8 mouse cellular contexts compared by ENCODE assay signal in genomic region chr11:75486192-75486591, GRCm38 (mm10). TPM values are rescaled to one million over a fixed set of nuclear protein-coding genes. Genes with fewer than 3 reads are reported as not detected.
A peak's percentile ranks its signal among the peaks of the same experiment; 100 is the strongest.
DNase-seq lines count a peak whose midpoint lies in the region; ATAC-seq and TF ChIP-seq lines count a peak whose summit lies in the region.

No protein-coding gene starts in this region.

- H3K36me3 ChIP-seq in kidney, embryonic 14.5 days (ENCODE audit: control insufficient read depth, insufficient read depth, low read length) = peaks cover 26% of the 10 kb centered on the region
- peaks cover 18% of the 10 kb centered on the region for H3K36me3 ChIP-seq in intestine, postnatal 0 days (ENCODE audit: control insufficient read depth, insufficient read depth)
- H3K36me3 ChIP-seq in midbrain, postnatal 0 days (ENCODE audit: insufficient read depth, low read length) = peaks cover 19% of the 10 kb centered on the region

- no peak for TF ChIP-seq CTCF in intestine, postnatal 0 days (IDR thresholded peaks at IDR 0.05; ENCODE audit: low read depth)
- TF ChIP-seq CTCF in midbrain, postnatal 0 days (IDR thresholded peaks at IDR 0.05) = no peak

- no peak for DNase-seq in kidney, adult 8-10 months
- DNase-seq in midbrain, postnatal 0 days (ENCODE audit: low spot score) = no peak
- no peak for DNase-seq in embryo, embryonic 10 days (ENCODE audit: low spot score)
- no peak for DNase-seq in embryo, embryonic 11 days
- no peak for DNase-seq in adrenal gland, postnatal 25 days

- peaks cover 8% of the 10 kb centered on the region; the same call in 1 of the 2 replicates for H3K4me1 ChIP-seq in kidney, embryonic 14.5 days (ENCODE audit: control insufficient read depth, insufficient read depth, low read length)
- no peaks in the 10 kb centered on the region for H3K4me1 ChIP-seq in intestine, postnatal 0 days (replicated peaks; ENCODE audit: control insufficient read depth, insufficient read depth, low read length)
- H3K4me1 ChIP-seq in midbrain, postnatal 0 days (ENCODE audit: insufficient read depth, low read length) = peaks cover 8% of the 10 kb centered on the region; the same call in 1 of the 2 replicates

- no peak overlapping the region for H3K27ac ChIP-seq in kidney, embryonic 14.5 days (ENCODE audit: low read depth, low read length)
- no peak overlapping the region for H3K27ac ChIP-seq in intestine, postnatal 0 days (ENCODE audit: low read depth, low read length)
- H3K27ac ChIP-seq in midbrain, postnatal 0 days (ENCODE audit: low read depth, low read length) = no peak overlapping the region; the same call in 1 of the 2 replicates

- H3K9me3 ChIP-seq in kidney, embryonic 14.5 days (ENCODE audit: control insufficient read depth, low read length) = no peaks in the 10 kb centered on the region
- H3K9me3 ChIP-seq in intestine, postnatal 0 days (ENCODE audit: control insufficient read depth) = no peaks in the 10 kb centered on the region
- H3K9me3 ChIP-seq in midbrain, postnatal 0 days (ENCODE audit: low read length) = no peaks in the 10 kb centered on the region

- WGBS in kidney, embryonic 14.5 days = 18% methylated on average over 3 of the region's 3 CpGs
- 17% methylated on average over 3 of the region's 3 CpGs for WGBS in intestine, postnatal 0 days
- 26% methylated on average over 3 of the region's 3 CpGs for WGBS in midbrain, postnatal 0 days

- no peaks in the 10 kb centered on the region for H3K27me3 ChIP-seq in kidney, embryonic 14.5 days (ENCODE audit: control insufficient read depth, insufficient read depth, low read length)
- no peaks in the 10 kb centered on the region for H3K27me3 ChIP-seq in intestine, postnatal 0 days (replicated peaks; ENCODE audit: control insufficient read depth, insufficient read depth, low read length)
- H3K27me3 ChIP-seq in midbrain, postnatal 0 days (ENCODE audit: insufficient read depth, low read length) = no peaks in the 10 kb centered on the region

- ATAC-seq in kidney, embryonic 14.5 days (ENCODE audit: low FRiP score, low TSS enrichment) = peak; percentile 4; the same call in 1 of the 2 replicates
- peak; percentile 26 for ATAC-seq in erythroid progenitor cell, adult 5-6 weeks (replicated peaks; ENCODE audit: low FRiP score, poor library complexity, severe bottlenecking)
- ATAC-seq in intestine, postnatal 0 days = peak; percentile 11
- ATAC-seq in midbrain, postnatal 0 days (ENCODE audit: low FRiP score) = peak; percentile 41; the same call in 1 of the 2 replicates

- peak overlapping the region; percentile 100 for H3K4me3 ChIP-seq in kidney, embryonic 14.5 days (ENCODE audit: low read length)
- no peak overlapping the region for H3K4me3 ChIP-seq in intestine, postnatal 0 days (ENCODE audit: low read depth, low read length)
- H3K4me3 ChIP-seq in midbrain, postnatal 0 days (ENCODE audit: low read depth, low read length) = peak overlapping the region; percentile 99; the same call in 1 of the 2 replicates

- H3K4me2 ChIP-seq in kidney, embryonic 14.5 days (replicated peaks; ENCODE audit: low read depth, low read length) = peak overlapping the region; percentile 33
- H3K4me2 ChIP-seq in intestine, postnatal 0 days (replicated peaks; ENCODE audit: low read depth) = peak overlapping the region; percentile 50; the same call in 1 of the 2 replicates
- H3K4me2 ChIP-seq in midbrain, postnatal 0 days (ENCODE audit: low read depth, low read length, poor library complexity, severe bottlenecking) = peak overlapping the region; percentile 36

- H3K9ac ChIP-seq in kidney, embryonic 14.5 days (ENCODE audit: low read depth, low read length) = no peak overlapping the region
- no peak overlapping the region for H3K9ac ChIP-seq in intestine, postnatal 0 days (ENCODE audit: low read depth, low read length)
- no peak overlapping the region for H3K9ac ChIP-seq in midbrain, postnatal 0 days (replicated peaks; ENCODE audit: low read length, poor library complexity, severe bottlenecking)

RNA-seq across cellular contexts. Expression of gene Prpf8, which starts 0.4 kb away (rescaled TPM):
- polyA plus RNA-seq in kidney, embryonic 14.5 days (2014; fragmentation: Nextera tagmentation; extraction: Ambion mirVana) = 56.4 and 103 TPM in 2 replicates
- 69.6 and 70.0 TPM in 2 replicates for total RNA-seq in erythroid progenitor cell, adult 5-6 weeks (2015; ENCODE audit: low replicate concordance)
- total RNA-seq in erythroid progenitor cell, adult 5-6 weeks (2017; ENCODE audit: low replicate concordance) = 53.6 and 56.5 TPM in 2 replicates
- polyA plus RNA-seq in intestine, postnatal 0 days (2015; fragmentation: Nextera tagmentation; extraction: Ambion mirVana) = 15.4 and 15.5 TPM in 2 replicates
- total RNA-seq in midbrain, postnatal 0 days (2014; rRNA removed) = 121 and 129 TPM in 2 replicates
- 25.7 and 27.6 TPM in 2 replicates for polyA plus RNA-seq in midbrain, postnatal 0 days (2015; fragmentation: Nextera tagmentation; extraction: Ambion mirVana)
- total RNA-seq in adrenal gland, postnatal 25 days (2021) = 147 and 166 TPM in 2 replicates

RNA-seq across cellular contexts. Expression of gene Rilp, which starts 23.7 kb away (rescaled TPM):
- 0.51 and 0.97 TPM in 2 replicates for polyA plus RNA-seq in kidney, embryonic 14.5 days (2014; fragmentation: Nextera tagmentation; extraction: Ambion mirVana)
- not detected in 2 replicates for total RNA-seq in erythroid progenitor cell, adult 5-6 weeks (2015; ENCODE audit: low replicate concordance)
- total RNA-seq in erythroid progenitor cell, adult 5-6 weeks (2017; ENCODE audit: low replicate concordance) = 0.26 and 1.3 TPM in 2 replicates
- polyA plus RNA-seq in intestine, postnatal 0 days (2015; fragmentation: Nextera tagmentation; extraction: Ambion mirVana) = 6.8 and 6.9 TPM in 2 replicates
- 5.7 and 7.0 TPM in 2 replicates for total RNA-seq in midbrain, postnatal 0 days (2014; rRNA removed)
- polyA plus RNA-seq in midbrain, postnatal 0 days (2015; fragmentation: Nextera tagmentation; extraction: Ambion mirVana) = 6.9 and 7.5 TPM in 2 replicates
- 12.7 and 14.6 TPM in 2 replicates for total RNA-seq in adrenal gland, postnatal 25 days (2021)

RNA-seq across cellular contexts. Expression of gene Tlcd2, which starts 24.7 kb away (rescaled TPM):
- 20.7 and 21.0 TPM in 2 replicates for polyA plus RNA-seq in kidney, embryonic 14.5 days (2014; fragmentation: Nextera tagmentation; extraction: Ambion mirVana)
- 1.8 and 6.7 TPM in 2 replicates for total RNA-seq in erythroid progenitor cell, adult 5-6 weeks (2015; ENCODE audit: low replicate concordance)
- 1.0 and 17.8 TPM in 2 replicates for total RNA-seq in erythroid progenitor cell, adult 5-6 weeks (2017; ENCODE audit: low replicate concordance)
- 52.7 and 53.9 TPM in 2 replicates for polyA plus RNA-seq in intestine, postnatal 0 days (2015; fragmentation: Nextera tagmentation; extraction: Ambion mirVana)
- 0.66 and 0.76 TPM in 2 replicates for total RNA-seq in midbrain, postnatal 0 days (2014; rRNA removed)
- polyA plus RNA-seq in midbrain, postnatal 0 days (2015; fragmentation: Nextera tagmentation; extraction: Ambion mirVana) = 1.6 and 1.9 TPM in 2 replicates
- total RNA-seq in adrenal gland, postnatal 25 days (2021) = 16.2 and 16.8 TPM in 2 replicates

RNA-seq across cellular contexts. Expression of gene Scarf1, which starts 27.1 kb away (rescaled TPM):
- 10.0 TPM in 2 replicates for polyA plus RNA-seq in kidney, embryonic 14.5 days (2014; fragmentation: Nextera tagmentation; extraction: Ambion mirVana)
- total RNA-seq in erythroid progenitor cell, adult 5-6 weeks (2015; ENCODE audit: low replicate concordance) = not detected in 2 replicates
- total RNA-seq in erythroid progenitor cell, adult 5-6 weeks (2017; ENCODE audit: low replicate concordance) = 0.15 TPM in 1 of 2 replicates, not detected in the other
- polyA plus RNA-seq in intestine, postnatal 0 days (2015; fragmentation: Nextera tagmentation; extraction: Ambion mirVana) = 2.8 and 3.2 TPM in 2 replicates
- total RNA-seq in midbrain, postnatal 0 days (2014; rRNA removed) = 3.6 and 3.8 TPM in 2 replicates
- 3.0 and 3.5 TPM in 2 replicates for polyA plus RNA-seq in midbrain, postnatal 0 days (2015; fragmentation: Nextera tagmentation; extraction: Ambion mirVana)
- 9.4 and 10.0 TPM in 2 replicates for total RNA-seq in adrenal gland, postnatal 25 days (2021)

RNA-seq across cellular contexts. Expression of gene Wdr81, which starts 31.7 kb away (rescaled TPM):
- 2.8 and 4.8 TPM in 2 replicates for polyA plus RNA-seq in kidney, embryonic 14.5 days (2014; fragmentation: Nextera tagmentation; extraction: Ambion mirVana)
- total RNA-seq in erythroid progenitor cell, adult 5-6 weeks (2015; ENCODE audit: low replicate concordance) = 39.0 and 53.3 TPM in 2 replicates
- 45.6 and 48.8 TPM in 2 replicates for total RNA-seq in erythroid progenitor cell, adult 5-6 weeks (2017; ENCODE audit: low replicate concordance)
- 8.8 and 9.9 TPM in 2 replicates for polyA plus RNA-seq in intestine, postnatal 0 days (2015; fragmentation: Nextera tagmentation; extraction: Ambion mirVana)
- total RNA-seq in midbrain, postnatal 0 days (2014; rRNA removed) = 17.4 and 29.7 TPM in 2 replicates
- 4.5 and 4.8 TPM in 2 replicates for polyA plus RNA-seq in midbrain, postnatal 0 days (2015; fragmentation: Nextera tagmentation; extraction: Ambion mirVana)
- total RNA-seq in adrenal gland, postnatal 25 days (2021) = 21.9 and 23.5 TPM in 2 replicates
